9 mouse cellular contexts compared by ENCODE assay signal in the genomic region with DNA sequence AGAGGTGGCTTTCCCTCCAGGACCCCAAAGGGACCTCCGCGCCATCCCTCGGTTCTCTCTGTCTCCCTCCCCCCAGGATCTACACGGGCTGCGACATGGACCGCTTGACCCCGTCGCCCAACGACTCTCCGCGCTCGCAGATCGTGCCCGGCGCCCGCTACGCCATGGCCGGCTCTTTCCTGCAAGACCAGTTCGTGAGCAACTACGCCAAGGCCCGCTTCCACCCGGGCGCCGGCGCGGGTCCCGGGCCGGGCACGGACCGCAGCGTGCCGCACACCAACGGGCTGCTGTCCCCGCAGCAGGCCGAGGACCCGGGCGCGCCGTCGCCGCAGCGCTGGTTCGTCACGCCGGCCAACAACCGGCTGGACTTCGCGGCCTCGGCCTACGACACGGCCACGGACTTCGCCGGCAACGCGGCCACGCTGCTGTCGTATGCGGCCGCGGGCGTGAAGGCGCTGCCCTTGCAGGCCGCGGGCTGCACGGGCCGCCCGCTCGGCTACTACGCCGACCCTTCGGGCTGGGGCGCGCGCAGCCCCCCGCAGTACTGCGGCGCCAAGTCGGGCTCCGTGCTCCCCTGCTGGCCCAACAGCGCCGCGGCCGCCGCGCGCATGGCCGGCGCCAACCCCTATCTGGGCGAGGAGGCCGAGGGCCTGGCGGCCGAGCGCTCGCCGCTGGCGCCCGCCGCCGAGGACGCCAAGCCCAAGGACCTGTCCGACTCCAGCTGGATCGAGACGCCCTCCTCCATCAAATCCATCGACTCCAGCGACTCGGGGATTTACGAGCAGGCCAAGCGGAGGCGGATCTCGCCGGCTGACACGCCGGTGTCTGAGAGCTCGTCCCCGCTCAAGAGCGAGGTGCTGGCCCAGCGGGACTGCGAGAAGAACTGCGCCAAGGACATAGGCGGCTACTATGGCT. TPM values are rescaled to one million over a fixed set of nuclear protein-coding genes. Genes with fewer than 3 reads are reported as not detected.
A peak's percentile ranks its signal among the peaks of the same experiment; 100 is the strongest.
DNase-seq lines count a peak whose midpoint lies in the region; ATAC-seq and TF ChIP-seq lines count a peak whose summit lies in the region.
"Had no signal": no experiment of that assay in that cellular context is flagged by ENCODE, and none has a peak within 500 bp of the region (broad histone marks: within the 10 kb centered on the region; RNA-seq: fewer than 3 reads in every experiment).

No protein-coding gene starts in this region.

- peak; percentile 55 for ATAC-seq in forebrain, embryonic 14.5 days
- ATAC-seq in inflammation-experienced regulatory T-cells, adult 6 months = peak; percentile 29
- ATAC-seq in lung, postnatal 0 days = peak; percentile 81

- peaks cover 49% of the 10 kb centered on the region for H3K27me3 ChIP-seq in forebrain, embryonic 14.5 days (replicated peaks; ENCODE audit: control insufficient read depth, insufficient read depth, low read length)
- peaks cover 85% of the 10 kb centered on the region for H3K27me3 ChIP-seq in lung, postnatal 0 days (replicated peaks; ENCODE audit: insufficient read depth, low read length)

- H3K4me1 ChIP-seq in forebrain, embryonic 14.5 days (ENCODE audit: control insufficient read depth, insufficient read depth, low read length) = peaks cover 9% of the 10 kb centered on the region
- H3K4me1 ChIP-seq in lung, postnatal 0 days (ENCODE audit: insufficient read depth, low read depth, low read length) = peaks cover 14% of the 10 kb centered on the region

- no peaks in the 10 kb centered on the region for H3K9me3 ChIP-seq in forebrain, embryonic 14.5 days (replicated peaks; ENCODE audit: control insufficient read depth, low read length)
- H3K9me3 ChIP-seq in lung, postnatal 0 days (ENCODE audit: low read length) = no peaks in the 10 kb centered on the region

- peak overlapping the region; percentile 82 for H3K9ac ChIP-seq in forebrain, embryonic 14.5 days (ENCODE audit: low read length)
- peak overlapping the region; percentile 23; the same call in 1 of the 2 replicates for H3K9ac ChIP-seq in lung, postnatal 0 days (replicated peaks; ENCODE audit: low read depth)

- under 1% methylated on average over 115 of the region's 121 CpGs for WGBS in forebrain, embryonic 14.5 days
- WGBS in lung, postnatal 0 days = 1% methylated on average over 113 of the region's 121 CpGs

- peak overlapping the region; percentile 51 for H3K4me3 ChIP-seq in forebrain, embryonic 14.5 days (ENCODE audit: low read depth, low read length)
- H3K4me3 ChIP-seq in lung, postnatal 0 days (ENCODE audit: low read depth, low read length) = peak overlapping the region; percentile 45

- 0 out of 2 replicates have a peak, but pooled peaks cover 10% of the 10 kb centered on the region for H3K36me3 ChIP-seq in forebrain, embryonic 14.5 days (ENCODE audit: control insufficient read depth, insufficient read depth, low read length)
- H3K36me3 ChIP-seq in lung, postnatal 0 days (ENCODE audit: insufficient read depth, low read length) = no peaks in the 10 kb centered on the region

- no peak for TF ChIP-seq EP300 in lung, postnatal 0 days (IDR thresholded peaks at IDR 0.05)

- TF ChIP-seq POLR2A in brain, embryonic 14.5 days (IDR thresholded peaks at IDR 0.05; ENCODE audit: borderline replicate concordance, extremely low read depth, insufficient read depth, insufficient read length, poor library complexity, severe bottlenecking) = no peak

- peak overlapping the region; percentile 82 for H3K27ac ChIP-seq in forebrain, embryonic 14.5 days (ENCODE audit: low read depth, low read length)
- H3K27ac ChIP-seq in lung, postnatal 0 days (ENCODE audit: low read length) = no peak overlapping the region
- H3K27ac ChIP-seq: macrophage had no signal

- DNase-seq in ovary, adult 18-20 months (ENCODE audit: low spot score) = peak; percentile 25
- DNase-seq in ovary, postnatal 14 days (ENCODE audit: low spot score) = no peak
- DNase-seq in brain, embryonic 14.5 days (ENCODE audit: low read depth) = peak; percentile 80
- DNase-seq in forebrain, embryonic 14.5 days (ENCODE audit: low spot score) = peak; percentile 62
- no peak for DNase-seq in lung, postnatal 0 days (ENCODE audit: low spot score)
- DNase-seq in right cerebral cortex, postnatal 10 days (ENCODE audit: low spot score in 2 of 2) = peak; percentile 38 to 48
- DNase-seq in thymus, adult 18-20 months = no peak

- peak; percentile 15; the same call in 1 of the 2 replicates for TF ChIP-seq CTCF in brain, embryonic 14.5 days (IDR thresholded peaks at IDR 0.05; ENCODE audit: borderline replicate concordance, extremely low read depth, insufficient read depth, insufficient read length)
- TF ChIP-seq CTCF in lung, postnatal 0 days (IDR thresholded peaks at IDR 0.05) = peak; percentile 28; the same call in 1 of the 2 replicates

- peak overlapping the region; percentile 90 for H3K4me2 ChIP-seq in forebrain, embryonic 14.5 days (ENCODE audit: low read length)
- H3K4me2 ChIP-seq in lung, postnatal 0 days (replicated peaks; ENCODE audit: low read depth, low read length) = peak overlapping the region; percentile 84

RNA-seq across cellular contexts. Expression of a gene that starts 9.0 kb away (rescaled TPM):
- polyA plus RNA-seq in brain, embryonic 14.5 days (2012; rRNA removed) = 33.8 and 60.1 TPM in 2 replicates
- polyA plus RNA-seq in forebrain, embryonic 14.5 days (2014; fragmentation: Nextera tagmentation; extraction: Ambion mirVana) = 46.3 and 47.2 TPM in 2 replicates
- not detected for polyA plus RNA-seq in inflammation-experienced regulatory T-cells, adult 6 months (2017; shearing (Covaris generic))
- 0.02 TPM in 1 of 2 replicates, not detected in the other for polyA plus RNA-seq in lung, postnatal 0 days (2015; fragmentation: Nextera tagmentation; extraction: Ambion mirVana)
- polyA plus RNA-seq: macrophage had no signal

Comparison
In these comparisons a context has a peak if more than half of its experiments do, and no peak if none do; other contexts are left out.
1. DNase-seq: peak in ovary, adult 18-20 months (single experiment), brain, embryonic 14.5 days (single experiment), forebrain, embryonic 14.5 days (single experiment) and right cerebral cortex, postnatal 10 days (2 of 2); none in ovary, postnatal 14 days (single experiment), lung, postnatal 0 days (single experiment) and thymus, adult 18-20 months (0 of 2).
2. ATAC-seq: peak in every context shown above with its lines; median percentile 81 in lung, postnatal 0 days; 55 in forebrain, embryonic 14.5 days; 29 in inflammation-experienced regulatory T-cells, adult 6 months.
3. RNA of a gene that starts 9.0 kb away (polyA plus RNA-seq): 46.3 to 47.2 TPM in forebrain, embryonic 14.5 days and 33.8 to 60.1 TPM in brain, embryonic 14.5 days; not detected in inflammation-experienced regulatory T-cells, adult 6 months and 0.02 TPM in lung, postnatal 0 days; every median in the first group is over 10 times any median in the second.